Mouse (Mus musculus): ENCODE measurements around the gene Uckl1.

DNA sequence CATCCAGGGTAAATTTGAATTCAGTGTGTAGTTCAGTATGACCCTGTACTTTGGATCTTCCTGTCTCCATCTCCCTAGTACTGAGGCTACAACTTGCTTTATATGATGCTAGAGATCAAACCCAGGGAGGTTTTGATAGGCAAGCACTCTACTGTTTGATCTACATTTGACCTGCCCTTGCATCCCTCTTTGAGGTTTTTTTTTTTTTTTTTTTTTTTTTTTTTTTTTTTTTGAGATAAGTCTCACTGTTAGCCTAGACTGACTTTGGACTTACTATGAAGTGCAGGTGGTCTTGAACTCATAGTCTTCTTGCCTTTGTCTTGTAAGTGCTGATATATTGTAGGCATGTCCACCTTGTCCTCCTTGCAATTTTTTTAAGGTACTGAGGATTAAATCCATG lies 43.8 kb upstream of the Uckl1 start:
- TF ChIP-seq CTCF (IDR thresholded peaks at IDR 0.05; ENCODE audit: borderline replicate concordance, control insufficient read depth, extremely low read depth, insufficient read depth, low read length, poor library complexity) = no peak
- no peak for TF ChIP-seq POLR2A (IDR thresholded peaks at IDR 0.05; ENCODE audit: control insufficient read depth, extremely low read depth, insufficient read depth, low read length, poor library complexity)
